Mouse (Mus musculus): Measurements from ENCODE around the gene Il17rd.

- no peak for TF ChIP-seq CTCF (IDR thresholded peaks at IDR 0.05; ENCODE audit: insufficient read depth, low read depth, low read length)
- TF ChIP-seq POLR2A (IDR thresholded peaks at IDR 0.05; ENCODE audit: insufficient read depth, low read depth, low read length), result no peak
Measured at GRCm38 (mm10) chr14:27050043-27050442, 11.3 kb downstream of the Il17rd start.

Measured in olfactory bulb, adult 2 months (tissue).